Mouse (Mus musculus) retina, postnatal 1 day (tissue): ENCODE measurements around the gene Sult2b1.
A peak's percentile ranks its signal among the peaks of the same experiment; 100 is the strongest.

ENCODE experiments used
- DNase-seq: peaks from one replicate; pipeline ENCODE4 v3.0.0-alpha.2; 2012

The Sult2b1 gene

DNA sequence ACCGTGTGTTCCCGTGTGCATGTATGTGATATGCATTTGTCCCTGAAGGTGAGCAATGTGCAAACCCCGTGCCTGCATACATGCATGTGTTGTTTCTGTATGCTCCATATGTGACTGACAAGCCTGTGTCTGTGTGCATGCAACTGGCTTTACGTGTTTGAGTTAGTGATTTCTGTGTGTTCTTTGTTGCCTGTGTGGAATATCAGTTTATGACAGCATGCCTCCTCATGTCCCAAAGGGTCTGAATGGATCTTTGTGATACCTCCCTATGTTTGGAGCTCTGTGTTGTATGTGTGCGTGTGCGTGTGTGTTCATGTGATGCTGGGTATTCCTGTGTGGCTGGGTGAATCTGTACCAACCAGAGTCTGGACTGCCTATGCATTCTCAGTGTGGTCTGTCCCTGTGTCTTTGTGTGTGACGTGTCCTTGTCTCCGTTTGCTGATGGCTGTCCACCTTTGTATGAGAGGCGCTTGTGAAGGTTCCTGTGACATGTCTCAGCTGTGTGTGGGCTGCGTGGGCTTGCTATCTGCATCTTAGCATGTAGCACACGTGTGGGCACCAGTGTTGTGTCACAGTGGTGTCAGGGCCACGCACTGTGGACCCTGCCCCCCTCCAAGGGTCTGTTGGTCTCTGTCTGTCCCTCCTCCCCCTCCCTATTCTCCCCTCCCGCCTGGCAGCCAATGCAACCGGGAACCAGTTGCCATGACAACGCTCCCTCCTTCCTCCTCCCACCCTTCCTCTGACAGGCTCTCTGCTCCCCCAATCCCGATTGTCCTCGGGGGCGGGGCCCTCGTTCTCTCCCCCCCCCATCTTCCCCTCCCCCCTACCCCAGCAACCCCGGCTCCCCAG is at the start of gene Sult2b1:
Gene Sult2b1, minus strand, starts transcription at position 146 of the 849 bp plus-strand sequence.
- peak; percentile 96 for DNase-seq

DNA sequence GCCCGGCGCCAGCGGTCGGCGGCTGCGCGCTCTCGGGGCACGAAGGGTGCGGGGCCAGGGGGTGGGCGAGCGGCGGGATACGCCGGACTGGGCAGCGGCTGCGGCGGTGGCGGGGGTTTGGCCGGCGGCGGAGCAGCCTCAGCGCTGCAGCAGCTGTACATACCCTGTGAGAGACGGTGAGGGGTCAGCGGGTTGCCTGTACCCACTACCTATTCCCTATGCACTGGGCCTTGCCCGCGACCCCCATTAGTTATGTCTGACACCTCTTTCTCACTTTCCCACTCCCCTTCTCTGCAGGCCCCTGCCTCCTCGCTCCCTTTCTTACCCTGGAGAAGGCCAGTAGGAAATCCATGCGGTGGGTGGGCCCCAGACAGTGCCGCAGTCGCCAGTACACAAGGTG is 49.5 kb upstream of the Sult2b1 start:
- DNase-seq, result no peak

DNA sequence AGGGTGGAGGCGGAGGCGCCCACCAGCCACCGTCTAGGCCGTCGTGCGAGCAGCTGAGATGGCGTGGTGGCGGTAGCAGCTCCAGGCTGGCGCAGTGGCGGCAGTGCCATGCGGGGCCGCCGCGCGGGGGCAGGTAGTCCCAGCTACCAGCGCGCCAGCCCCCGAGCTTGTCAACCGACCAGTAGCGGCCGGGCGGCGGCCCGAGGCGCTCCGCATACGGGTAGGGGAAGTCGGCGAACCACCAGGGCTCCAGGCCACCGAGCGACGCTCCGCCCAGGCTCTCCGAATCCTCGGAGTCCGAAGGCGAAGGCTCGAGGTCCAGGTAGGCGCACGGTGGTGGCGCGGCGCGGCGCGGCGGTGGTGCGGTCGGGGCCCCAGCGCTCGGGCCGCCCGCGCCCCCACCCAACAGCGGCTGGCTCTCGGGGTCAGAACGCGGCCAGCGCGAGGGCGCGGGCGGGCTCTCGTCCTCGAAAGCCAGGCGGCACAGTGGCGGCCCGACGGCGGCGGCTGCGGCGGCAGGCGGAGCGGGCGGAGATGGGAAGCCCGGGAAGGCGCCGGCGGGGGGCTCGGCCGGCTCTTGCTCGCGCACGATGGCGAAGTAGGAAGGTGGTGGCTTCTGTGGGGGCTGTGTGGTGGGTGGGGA is 48.8 kb upstream of the Sult2b1 start:
- DNase-seq, result peak; percentile 39

DNA sequence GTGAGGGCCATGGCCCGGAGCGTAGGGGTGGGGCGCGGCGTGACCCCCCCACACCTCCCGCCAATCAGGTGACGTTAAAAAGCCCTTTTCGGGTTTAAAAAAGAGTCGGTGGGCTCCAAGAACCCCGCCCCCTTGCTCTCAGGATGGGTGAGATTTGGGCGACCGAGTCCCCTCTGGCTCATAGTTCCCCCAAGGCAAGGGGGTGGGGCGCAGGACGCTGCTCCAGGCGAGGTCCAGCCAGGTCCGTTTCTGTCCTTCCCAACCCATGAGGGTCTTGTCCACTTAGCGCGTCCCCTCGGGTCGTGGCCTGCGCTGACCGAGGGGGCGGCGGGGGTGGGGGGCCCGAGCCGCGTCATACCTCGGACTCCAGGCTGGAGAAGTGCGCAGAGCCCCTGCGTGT is 48.0 kb upstream of the Sult2b1 start:
- no peak for DNase-seq

DNA sequence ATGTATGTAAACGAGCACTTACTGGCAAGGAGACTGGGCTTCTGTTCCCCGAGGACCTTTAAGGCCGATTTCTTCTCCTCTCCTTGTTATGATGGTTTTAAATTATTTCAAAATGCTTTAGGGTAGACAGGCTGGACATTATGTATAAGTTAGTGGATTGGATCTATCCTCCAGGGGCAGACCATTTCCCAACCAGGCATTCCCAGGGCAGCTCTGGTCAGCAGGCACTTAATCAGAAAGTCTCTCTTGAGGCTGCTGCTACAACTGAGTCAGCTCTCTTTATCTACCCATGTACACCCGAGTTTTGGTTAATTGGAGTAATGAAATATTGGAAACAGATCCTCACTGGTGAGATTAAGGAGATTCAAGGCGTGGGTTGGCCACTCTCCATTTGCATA is 46.7 kb upstream of the Sult2b1 start:
- no peak for DNase-seq

DNA sequence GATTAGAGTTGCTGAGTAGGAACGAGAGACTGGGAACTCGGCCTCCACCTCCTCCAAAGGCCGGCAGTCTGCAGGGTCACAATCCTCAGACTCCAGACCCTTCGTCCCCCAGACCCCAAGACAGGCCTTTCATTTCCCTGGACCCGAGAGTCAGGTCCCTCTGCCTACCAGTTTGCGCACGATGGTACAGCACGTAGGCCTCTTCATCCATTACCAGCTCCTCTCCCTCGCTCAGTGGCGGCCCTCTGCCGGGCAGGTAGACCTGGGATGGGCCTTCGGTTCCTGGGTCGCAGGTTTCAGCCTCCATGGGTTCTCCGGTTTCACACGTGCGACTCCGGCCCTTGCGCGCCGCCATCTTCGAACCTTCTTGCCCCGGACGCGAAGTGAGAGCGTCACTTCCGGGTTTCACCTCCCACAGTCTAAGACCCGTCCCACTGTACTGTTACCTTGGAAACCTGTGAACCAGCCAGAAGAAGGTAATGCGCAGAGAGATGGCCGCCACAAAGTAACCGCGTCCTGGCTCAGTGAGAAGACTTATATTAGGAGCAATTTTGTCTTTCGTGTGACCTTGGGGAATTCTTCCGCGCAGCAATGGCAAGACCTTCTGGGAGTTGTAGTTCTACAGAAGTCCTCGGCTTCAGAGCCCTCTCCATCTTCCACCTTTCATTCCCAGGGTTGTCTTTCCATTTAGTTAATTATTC is 46.1 kb upstream of the Sult2b1 start, which contains the start of gene Grwd1:
Gene Grwd1, minus strand, starts transcription at position 518 of the 701 bp plus-strand sequence.
- peak; percentile 94 for DNase-seq

DNA sequence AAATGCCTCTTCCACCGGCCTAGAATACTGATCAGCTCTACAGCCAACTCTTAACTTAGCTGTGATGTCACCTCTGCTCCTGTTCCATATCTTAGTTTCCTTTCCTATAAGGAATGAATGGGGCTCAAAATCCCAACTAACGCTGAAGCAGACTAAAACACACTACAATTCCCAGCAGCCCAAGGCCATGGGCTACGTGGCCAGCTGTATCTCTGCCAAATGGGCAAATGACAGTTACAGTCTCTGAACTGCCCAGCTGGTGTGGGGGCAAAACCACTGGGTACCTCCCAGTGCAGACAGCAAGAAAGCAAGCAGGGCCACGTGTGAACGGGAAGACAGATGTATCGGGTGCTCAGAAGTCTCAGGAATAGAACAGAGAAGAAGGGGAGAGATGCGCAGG is 42.2 kb upstream of the Sult2b1 start:
- no peak for DNase-seq

DNA sequence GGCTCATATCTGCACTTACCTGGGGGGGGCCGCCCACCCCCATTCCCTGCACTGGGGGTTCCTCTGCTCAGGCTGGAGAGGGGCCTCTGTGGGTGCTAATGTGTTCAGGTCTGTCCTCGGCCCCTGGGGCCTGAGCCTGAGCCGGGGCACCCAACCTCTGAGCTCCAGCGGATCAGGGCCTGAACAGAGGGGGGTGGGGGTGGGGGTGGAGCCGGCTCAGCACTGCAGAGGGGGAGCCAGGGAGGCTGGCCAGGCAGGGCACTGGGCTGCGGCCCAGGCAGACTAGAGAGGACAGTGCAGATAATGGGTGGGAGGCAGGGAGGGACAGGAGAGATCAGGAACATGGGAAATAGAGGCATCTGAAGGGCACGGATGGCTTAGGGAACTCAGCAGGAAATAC is 40.1 kb upstream of the Sult2b1 start, which contains the start of gene Kcnj14:
Gene Kcnj14, minus strand, starts transcription at position 185 of the 400 bp plus-strand sequence.
- DNase-seq, result no peak

DNA sequence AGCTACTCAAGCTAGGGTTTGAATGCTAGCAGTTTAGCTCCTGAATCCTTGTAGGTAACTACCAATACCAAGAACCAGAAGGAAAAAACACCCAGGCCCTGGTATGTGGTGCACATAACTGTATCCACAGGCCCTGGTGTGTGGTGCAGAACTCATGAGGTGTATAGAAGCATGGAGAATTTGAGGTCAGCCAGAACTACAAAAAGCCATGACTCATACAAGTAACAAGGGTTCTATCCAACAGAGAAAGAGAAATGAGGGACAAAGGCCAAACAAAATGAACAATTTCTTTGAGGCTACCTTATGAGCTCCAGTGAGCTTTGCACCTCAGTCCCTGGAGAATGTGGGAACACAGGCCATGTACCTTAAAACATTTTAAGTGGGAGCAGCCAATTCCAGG is 36.4 kb upstream of the Sult2b1 start:
- no peak for DNase-seq

DNA sequence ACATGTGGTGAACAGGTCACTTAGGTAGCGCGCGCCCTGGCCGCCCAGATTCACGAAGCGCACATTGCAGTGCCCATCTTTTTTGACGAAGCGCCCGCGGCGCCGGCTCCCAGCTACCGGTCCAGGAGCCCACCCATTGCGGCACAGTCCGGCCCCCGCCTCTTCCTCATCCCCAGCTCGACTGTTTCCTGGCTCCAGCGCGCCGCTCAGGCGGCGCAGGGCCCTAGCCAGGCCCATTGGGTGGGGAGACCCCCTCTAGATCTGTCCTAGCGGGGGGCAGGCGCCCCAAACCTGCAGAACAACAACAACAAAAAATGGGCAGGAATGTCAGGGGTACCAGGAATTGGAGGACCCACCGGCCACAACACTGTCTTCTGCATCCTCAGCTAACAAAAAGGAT is 35.4 kb upstream of the Sult2b1 start:
- no peak for DNase-seq

DNA sequence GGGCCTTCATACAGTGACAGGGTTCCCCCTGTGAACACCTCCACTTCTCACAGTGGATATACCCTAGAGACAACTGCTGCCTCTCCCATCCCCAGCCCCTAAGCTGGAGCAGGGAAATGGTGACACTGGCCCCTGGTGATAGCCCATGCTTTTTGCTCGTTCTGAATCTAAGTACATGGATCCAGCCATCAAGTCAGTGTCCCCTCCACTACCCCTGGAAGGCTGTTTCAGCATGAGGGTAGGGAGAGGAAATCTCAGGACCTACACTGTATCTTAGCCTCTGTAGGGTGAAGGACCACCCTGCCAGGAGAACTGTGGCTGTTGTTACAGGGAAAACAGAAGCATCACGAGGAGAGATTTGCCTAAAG is 31.5 kb upstream of the Sult2b1 start:
- DNase-seq, result no peak

DNA sequence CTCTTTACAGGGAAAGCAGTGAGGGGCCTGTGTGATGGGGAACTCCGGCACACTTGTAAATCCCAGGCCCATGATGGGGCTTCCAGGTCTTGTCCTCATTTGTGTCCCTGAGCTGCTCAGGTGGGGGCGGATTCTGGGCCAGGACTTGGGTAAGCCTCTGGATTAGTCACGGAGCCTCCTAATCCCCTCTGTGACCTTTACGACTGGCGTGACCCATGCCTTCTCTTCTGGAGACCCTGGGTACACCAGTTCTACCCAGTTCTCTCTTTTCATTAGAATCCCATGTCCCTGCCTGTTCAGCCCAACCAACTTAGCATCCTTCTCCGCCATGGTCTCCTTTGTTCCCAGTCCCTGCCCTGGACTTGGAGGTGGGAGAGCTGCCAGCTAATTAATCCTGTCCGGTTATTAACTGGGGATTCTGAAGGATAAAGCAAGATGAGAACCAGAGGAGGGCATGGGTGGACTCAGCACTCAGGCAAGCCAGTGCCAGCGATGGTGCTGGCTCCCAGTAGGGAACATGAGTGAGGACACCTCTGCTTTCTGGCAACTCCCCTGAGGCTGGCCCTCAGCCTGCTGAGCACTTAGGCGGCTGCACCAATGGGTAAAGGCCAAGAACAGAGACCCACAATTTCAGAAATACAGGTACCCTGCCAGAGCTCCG is 31.0 kb upstream of the Sult2b1 start:
- DNase-seq, result peak; percentile 78

DNA sequence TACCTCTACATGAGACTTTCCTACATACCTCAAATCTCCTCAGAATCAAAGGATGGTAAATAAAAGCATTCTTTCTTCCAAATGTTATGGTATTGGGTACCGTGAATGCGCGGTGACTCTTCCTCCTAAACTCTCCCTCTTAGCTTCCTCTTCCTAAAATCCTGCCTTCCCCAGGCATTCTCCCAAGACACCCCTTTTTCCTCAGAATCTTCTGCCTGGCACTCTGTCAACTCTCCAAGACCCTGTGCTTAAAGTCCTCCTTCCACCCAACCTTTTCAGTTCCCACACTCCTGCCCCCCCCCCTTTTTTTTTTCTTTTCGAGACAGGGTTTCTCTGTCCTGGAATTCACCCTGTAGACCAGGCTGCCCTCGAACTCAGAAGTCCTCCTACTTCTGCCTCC is 30.4 kb upstream of the Sult2b1 start:
- DNase-seq, result no peak

DNA sequence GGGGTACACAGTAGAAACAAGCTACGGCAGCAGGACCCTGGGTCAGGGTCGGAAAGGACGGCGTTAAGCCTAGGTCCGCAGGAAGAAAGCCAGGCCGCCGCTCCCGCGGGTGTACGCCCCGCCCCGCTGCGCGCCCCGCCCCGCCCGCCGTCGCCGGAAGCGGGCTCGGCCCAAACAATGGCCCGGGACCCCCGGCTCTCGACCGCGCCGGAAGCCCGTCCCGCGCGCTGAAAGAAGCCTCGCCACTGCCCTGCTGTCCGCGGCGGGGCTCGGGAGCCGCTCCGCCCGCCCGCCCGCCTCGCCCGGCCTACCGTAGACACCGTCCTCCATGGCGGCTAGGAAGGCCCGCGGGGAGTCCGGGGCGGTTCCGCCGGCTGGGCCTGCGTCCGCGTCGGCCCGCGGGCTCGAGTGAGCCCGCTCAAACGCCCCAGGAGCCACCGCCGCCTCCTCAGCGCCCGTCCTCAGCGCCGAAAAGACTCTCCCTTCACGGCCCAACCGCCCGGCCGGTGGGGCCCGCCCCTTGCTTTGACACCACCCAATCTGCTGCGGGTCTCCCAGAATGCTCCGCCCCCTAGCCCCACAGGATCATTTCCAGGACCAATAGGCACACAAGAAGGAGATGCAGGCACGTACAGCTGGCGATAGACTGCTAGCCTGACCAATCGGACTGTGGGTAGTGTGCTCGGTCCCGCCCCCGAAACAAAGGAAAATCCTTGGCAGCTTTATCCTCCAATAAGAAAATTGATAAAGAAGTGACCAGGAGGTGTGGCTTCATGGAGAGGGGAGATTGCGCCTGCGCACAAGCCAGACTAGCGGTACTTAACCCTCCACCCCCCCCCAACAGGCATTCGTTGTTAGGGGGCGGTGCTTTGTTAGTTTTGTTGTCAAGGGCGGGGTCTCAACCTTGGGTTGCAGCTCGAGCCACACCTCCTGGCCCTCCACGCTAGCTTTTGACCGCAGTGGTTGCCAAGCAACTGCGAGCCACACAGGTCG is 29.6 kb upstream of the Sult2b1 start, which contains the start of gene Cyth2:
Gene Cyth2, minus strand, starts transcription at position 795 of the 993 bp plus-strand sequence.
- DNase-seq, result peak; percentile 100

DNA sequence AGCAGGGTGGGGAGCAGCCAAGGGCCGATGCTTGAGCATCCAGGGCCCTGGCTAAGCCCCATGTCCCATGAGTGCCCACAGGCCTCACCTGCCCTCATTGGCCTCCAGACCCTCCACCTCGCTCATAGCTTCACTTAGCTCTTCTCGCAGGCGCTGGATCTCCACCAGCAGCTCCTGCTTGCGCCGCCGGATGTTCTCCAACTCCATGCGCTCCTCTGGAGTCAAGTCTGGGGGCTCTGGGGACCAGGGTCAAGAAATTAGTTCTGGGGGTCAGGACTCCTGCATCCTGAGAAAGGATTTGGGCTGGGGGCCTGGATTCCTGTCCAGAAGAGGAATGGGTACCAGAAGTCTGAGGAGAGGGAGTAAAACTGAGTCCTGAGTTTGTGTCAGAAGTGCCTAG is 28.5 kb upstream of the Sult2b1 start:
- no peak for DNase-seq

DNA sequence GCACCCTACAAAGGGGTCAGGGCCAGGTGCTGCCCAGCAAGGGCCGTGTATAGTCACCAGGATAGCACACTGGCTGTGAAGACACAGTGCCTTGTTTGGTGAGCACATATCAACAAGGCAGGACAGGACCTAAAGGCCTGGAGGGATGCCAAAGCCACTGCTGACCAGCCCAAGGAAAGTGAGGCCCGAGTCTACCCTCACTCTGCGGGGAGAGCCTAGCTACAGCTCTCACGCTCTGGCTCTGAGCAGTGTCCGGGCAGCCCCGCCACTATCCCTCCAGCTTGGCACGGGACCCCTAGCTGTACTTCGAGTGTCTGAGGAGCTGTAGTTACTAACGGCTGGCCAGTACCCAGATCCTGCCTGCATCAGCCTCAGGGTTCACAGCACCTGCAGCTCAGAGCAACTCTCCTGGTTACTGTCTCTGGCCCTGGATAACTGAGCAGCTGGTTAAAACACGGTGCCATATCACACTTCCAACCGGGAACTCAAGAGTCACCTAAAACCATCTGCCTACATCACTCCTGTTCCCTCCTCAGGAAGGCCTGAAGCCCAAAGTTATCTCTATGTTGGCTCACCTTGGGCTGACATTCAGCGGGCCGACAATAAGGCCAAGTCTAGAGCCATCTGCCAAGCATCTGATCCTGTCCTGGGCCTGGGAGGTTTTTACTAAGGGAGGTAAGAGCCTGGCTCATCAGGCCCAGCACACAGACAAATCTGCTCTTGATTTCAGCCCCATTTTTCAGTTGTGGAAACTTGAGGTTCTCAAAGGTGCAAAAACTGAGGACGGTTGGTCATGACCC is 25.0 kb upstream of the Sult2b1 start:
- DNase-seq, result no peak

DNA sequence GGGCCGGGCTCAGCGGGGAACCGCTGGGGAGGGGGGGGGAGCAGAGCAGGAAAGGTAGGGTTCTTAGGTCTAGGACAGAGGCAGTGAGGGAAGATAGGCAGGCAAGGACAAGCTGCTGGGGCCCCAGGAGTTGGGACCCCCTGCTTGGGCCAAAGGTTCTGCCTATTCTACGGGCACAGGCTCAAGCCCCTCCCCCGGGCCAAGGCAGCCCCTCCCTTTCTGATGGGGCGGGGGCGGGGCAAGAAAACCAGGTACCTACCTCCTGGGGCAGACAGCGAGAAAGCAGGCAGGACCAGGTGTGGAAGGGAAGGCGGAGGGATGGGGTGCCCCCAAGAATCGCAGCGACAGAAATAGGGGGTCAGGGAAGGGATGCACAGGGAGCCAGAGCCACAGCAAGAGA is 24.0 kb upstream of the Sult2b1 start:
- DNase-seq, result no peak

DNA sequence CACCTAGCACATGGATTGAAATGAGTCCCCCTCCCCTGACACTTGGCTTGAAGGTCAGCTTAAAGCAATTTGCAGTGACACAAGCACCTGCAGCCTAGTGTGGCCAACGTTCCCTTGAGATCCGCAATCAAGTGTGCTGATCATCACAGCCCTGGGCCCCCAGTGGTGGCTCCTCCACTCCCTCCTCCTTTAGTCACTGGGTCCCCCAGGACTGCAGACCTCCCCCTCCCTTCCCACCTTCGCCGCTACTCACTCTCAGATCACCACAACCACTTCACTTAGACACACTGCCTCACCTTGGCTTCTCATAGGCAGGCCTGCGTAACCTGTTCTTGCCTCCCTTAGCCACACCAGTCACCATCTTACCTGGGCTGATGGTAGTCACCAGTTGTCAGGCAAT is 21.5 kb upstream of the Sult2b1 start:
- DNase-seq, result no peak

DNA sequence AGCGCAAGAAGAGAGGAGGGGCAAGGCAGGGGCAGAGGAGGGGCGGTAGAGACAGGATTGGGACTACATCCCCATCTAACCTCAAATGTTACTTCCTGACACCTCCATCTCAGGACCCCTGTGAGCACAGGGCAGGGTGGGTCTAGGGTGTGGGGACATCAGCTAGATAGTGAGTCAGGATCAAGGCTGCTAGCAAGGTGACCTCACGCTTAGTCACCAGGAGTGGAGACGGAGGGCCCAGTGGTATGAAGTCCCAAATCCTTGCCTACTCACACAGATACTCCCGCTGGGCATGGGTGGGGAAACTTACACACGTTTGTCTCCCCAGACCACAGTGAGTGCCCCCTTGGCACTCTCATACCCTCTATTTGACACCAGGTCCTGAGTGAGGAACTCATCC is 18.1 kb upstream of the Sult2b1 start:
- no peak for DNase-seq

DNA sequence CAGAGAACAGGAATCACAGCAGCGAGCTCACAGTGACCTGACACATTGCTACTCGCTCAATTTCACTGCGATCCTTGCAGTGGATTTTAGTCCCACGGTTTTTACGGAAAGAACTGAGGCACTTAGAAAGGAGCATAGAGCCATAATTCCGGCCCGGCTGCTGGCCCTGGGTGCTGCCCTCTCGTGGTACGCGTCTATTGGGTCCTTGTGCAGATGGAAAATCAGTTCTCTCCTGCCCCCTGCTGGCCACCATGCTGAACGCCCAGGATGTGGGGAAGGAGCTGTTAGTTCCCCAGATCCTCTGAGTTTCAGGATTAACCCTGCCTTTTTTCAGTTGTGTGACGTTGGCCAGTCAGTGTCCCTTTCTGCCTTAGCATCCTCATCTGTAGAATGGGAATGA is 16.9 kb upstream of the Sult2b1 start:
- peak; percentile 92 for DNase-seq
